Mouse (Mus musculus) neural tube, embryonic 11.5 days (tissue): ENCODE data around the gene Nwd1. TPM values are rescaled to one million over a fixed set of nuclear protein-coding genes. Genes with fewer than 3 reads are reported as not detected.

ENCODE experiments used
- ATAC-seq: fragments of 200-750 bp; cut with Nextera tagmentation; 2 replicates; pipeline ENCODE4 v1.8.0; 2017; ENCODE audit warnings: moderate number of reproducible peaks, mild to moderate bottlenecking, moderate TSS enrichment, moderate library complexity; ENCODE audit not compliant: insufficient read depth, low FRiP score, low TSS enrichment
- DNase-seq: peaks from one replicate; pipeline ENCODE4 v3.0.0-alpha.2; 2015; ENCODE audit warnings: low spot score
- H3K27ac ChIP-seq: fragments of 300-500 bp; sonication (generic); 2 replicates; pipeline ENCODE4 v1.5.1; 2014; ENCODE audit warnings: low read depth, mild to moderate bottlenecking, low read length
- H3K27me3 ChIP-seq: fragments of 300-500 bp; sonication (generic); 2 replicates; pipeline ENCODE4 v1.6.1; 2014; ENCODE audit warnings: mild to moderate bottlenecking, low read length, mixed read lengths; ENCODE audit not compliant: control insufficient read depth, insufficient read depth
- H3K36me3 ChIP-seq: fragments of 300-500 bp; sonication (generic); 2 replicates; pipeline ENCODE4 v1.6.1; 2014; ENCODE audit warnings: mild to moderate bottlenecking, low read length, moderate library complexity, mixed read lengths; ENCODE audit not compliant: control insufficient read depth, insufficient read depth
- H3K4me1 ChIP-seq: fragments of 300-500 bp; sonication (generic); 2 replicates; pipeline ENCODE4 v1.6.1; 2014; ENCODE audit warnings: low read length, mixed read lengths; ENCODE audit not compliant: control insufficient read depth, insufficient read depth
- H3K4me2 ChIP-seq: fragments of 300-500 bp; sonication (generic); 2 replicates; pipeline ENCODE4 v1.6.1; 2014; ENCODE audit warnings: low read depth, mild to moderate bottlenecking, moderate library complexity
- H3K4me3 ChIP-seq: fragments of 300-500 bp; sonication (generic); 2 replicates; pipeline ENCODE4 v1.5.1; 2014; ENCODE audit warnings: low read depth, low read length
- H3K9ac ChIP-seq: fragments of 300-500 bp; sonication (generic); 2 replicates; pipeline ENCODE4 v1.6.1; 2014; ENCODE audit warnings: mild to moderate bottlenecking, low read length
- H3K9me3 ChIP-seq: fragments of 300-500 bp; sonication (generic); 2 replicates; pipeline ENCODE4 v1.6.1; 2016; ENCODE audit warnings: low read length; ENCODE audit not compliant: control insufficient read depth
- WGBS: fragments of 180-500 bp; shearing (Covaris S2); extraction: QIAGEN DNeasy Blood & Tissue Kit; methylation state at CpG from one replicate; pipeline ENCODE4 v1.1.7; 2014; 5-methylcytosine and 5-hydroxymethylcytosine counted together
- polyA plus RNA-seq: library from polyadenylated mRNA; unstranded; fragments of >200 nt; fragmentation: Nextera tagmentation; extraction: Ambion mirVana; gene quantifications from 2 replicates; pipeline ENCODE4 v1.2.1, GENCODE M21; 2014

The Nwd1 gene
- polyA plus RNA-seq, 1 experiment from 2014 or later: 0.12 TPM

DNA sequence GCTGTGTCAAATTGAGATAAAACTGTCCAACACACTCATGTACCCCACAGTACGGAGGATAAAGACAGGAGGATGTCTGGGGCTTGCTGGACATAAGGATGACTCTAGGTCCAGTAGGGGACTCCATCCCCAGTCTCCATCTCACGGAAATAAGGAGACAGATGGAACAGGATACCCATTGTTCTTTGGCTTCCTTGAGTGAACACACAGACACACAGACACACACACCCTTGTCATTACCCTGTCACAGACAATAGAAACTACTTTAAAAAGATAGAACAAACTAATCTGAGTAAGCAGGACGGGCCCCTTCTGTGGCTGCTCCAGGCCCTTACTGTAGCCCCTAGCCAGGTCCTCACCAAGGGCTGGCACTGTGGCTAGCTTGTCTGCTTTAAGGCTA lies 105.8 kb downstream of the Nwd1 start:
- H3K4me2 ChIP-seq: no peak overlapping the region
- H3K9ac ChIP-seq: no peak overlapping the region
- H3K27ac ChIP-seq: no peak overlapping the region
- H3K9me3 ChIP-seq: no peaks in the 10 kb centered on the region
- DNase-seq (no peak), ATAC-seq (no peak)
- no peaks in the 10 kb centered on the region for H3K4me1 ChIP-seq
- WGBS: 82% methylated on average over 3 of the region's 3 CpGs
- H3K36me3 ChIP-seq: peaks cover 30% of the 10 kb centered on the region
- no peak overlapping the region for H3K4me3 ChIP-seq
- no peaks in the 10 kb centered on the region for H3K27me3 ChIP-seq

DNA sequence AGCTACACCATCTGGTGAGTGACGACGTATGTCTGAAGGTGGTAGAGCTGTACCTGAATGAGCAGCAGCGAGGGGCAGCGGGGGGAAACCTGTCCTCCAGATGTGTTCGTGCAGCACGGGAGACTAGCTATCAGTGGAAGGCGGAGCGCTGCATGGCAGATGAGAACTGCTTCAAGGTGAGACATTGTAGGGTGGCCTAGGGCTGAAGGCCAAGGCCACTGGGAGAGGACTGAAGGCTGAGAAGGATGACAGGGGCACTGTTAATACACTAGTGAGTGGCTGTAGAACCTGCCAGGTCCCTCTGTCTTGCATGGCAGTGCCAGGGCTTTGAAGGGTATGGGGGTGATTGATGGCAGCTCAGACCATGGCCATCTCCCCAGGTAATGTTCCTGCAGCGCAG lies 106.7 kb downstream of the Nwd1 start:
- WGBS: 93% methylated on average over 9 of the region's 9 CpGs
- no peak overlapping the region for H3K9ac ChIP-seq
- no peak overlapping the region for H3K4me3 ChIP-seq
- no peaks in the 10 kb centered on the region for H3K4me1 ChIP-seq
- H3K36me3 ChIP-seq: peaks cover 28% of the 10 kb centered on the region
- no peaks in the 10 kb centered on the region for H3K27me3 ChIP-seq
- ATAC-seq (no peak), DNase-seq (no peak)
- H3K9me3 ChIP-seq: no peaks in the 10 kb centered on the region
- no peak overlapping the region for H3K4me2 ChIP-seq
- no peak overlapping the region for H3K27ac ChIP-seq

DNA sequence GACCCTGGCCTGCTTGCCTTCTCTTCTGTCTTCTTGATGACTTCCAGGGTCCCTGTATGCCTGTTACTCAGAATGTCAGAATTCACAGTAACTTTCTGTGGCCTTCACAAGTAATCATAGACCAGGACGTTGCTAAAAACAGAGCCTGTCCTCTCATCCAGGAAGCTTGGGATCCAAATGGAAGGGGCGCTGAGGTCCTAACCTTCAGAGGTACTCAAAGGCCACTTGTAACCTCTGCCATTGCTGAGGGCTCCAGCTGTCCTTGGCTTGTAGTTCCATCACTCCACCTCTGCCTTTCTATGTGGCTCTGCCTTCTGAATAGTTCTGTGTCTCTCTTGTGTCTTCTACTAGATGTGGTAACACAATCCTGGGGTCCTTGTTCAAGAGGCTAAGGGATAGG lies 107.3 kb downstream of the Nwd1 start:
- Histone ChIP-seq H3K27ac (no peak overlapping the region), H3K9ac (no peak overlapping the region), H3K9me3 (no peaks in the 10 kb centered on the region), H3K4me2 (no peak overlapping the region), H3K36me3 (peaks cover 28% of the 10 kb centered on the region), H3K27me3 (no peaks in the 10 kb centered on the region), H3K4me3 (no peak overlapping the region), H3K4me1 (no peaks in the 10 kb centered on the region)
- 96% methylated on average over 2 of the region's 2 CpGs for WGBS
- ATAC-seq: no peak
- no peak for DNase-seq

DNA sequence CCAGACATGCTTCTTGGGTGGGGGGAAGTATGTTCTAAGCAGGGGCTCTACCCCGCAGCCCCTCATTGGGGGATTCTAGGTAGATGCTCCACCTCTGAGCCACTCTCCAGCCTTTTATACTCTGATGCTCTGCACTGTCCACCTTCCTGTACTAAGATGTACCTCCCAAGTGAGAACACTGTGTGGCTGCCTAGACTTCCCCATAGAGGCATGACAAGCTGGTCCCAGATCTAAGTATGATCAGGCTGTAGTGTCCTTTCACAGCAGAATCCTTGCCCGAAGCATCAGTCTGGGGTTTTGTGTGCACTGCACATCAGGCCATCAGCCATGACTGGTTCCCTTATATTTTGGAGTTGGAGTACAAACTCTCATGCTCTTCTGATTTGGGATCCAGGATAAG lies 109.5 kb downstream of the Nwd1 start:
- no peak overlapping the region for H3K27ac ChIP-seq
- no peak overlapping the region for H3K4me2 ChIP-seq
- no peak overlapping the region for H3K9ac ChIP-seq
- 95% methylated on average over 2 of the region's 2 CpGs for WGBS
- H3K36me3 ChIP-seq: peaks cover 22% of the 10 kb centered on the region
- H3K9me3 ChIP-seq: no peaks in the 10 kb centered on the region
- no peak for ATAC-seq
- no peaks in the 10 kb centered on the region for H3K4me1 ChIP-seq
- no peak for DNase-seq
- H3K27me3 ChIP-seq: no peaks in the 10 kb centered on the region
- no peak overlapping the region for H3K4me3 ChIP-seq

DNA sequence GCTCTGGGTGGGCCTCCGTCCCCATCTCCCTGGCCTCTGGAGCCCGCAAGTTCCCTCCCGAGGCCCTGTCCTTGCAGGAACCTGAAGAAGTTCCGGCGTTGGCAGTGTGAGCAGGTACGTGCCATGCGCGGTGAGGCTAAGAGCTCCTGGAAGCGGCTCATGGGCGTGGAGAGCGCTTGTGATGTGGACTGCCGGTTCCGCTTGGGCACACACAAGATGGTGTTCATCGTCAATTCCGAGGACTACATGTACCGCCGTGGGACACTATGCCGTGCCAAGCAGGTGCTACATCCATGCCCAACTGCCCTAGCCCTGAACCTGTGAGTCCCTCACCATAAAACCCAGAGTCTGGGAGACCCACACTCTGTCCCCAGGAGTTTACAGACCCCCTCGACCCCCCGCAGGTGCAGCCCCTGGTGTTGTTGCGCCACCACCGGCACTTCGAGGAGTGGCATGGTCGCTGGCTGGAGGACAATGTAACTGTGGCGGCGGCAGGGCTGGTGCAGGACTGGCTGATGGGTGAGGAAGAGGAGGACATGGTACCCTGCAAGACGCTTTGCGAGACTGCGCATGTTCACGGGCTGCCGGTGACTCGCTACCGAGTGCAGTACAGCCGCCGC lies 110.4 kb downstream of the Nwd1 start:
- 96% methylated on average over 35 of the region's 35 CpGs for WGBS
- Histone ChIP-seq H3K9ac (no peak overlapping the region), H3K36me3 (peaks cover 22% of the 10 kb centered on the region), H3K4me2 (no peak overlapping the region), H3K4me1 (no peaks in the 10 kb centered on the region), H3K27me3 (no peaks in the 10 kb centered on the region), H3K27ac (no peak overlapping the region), H3K4me3 (no peak overlapping the region), H3K9me3 (no peaks in the 10 kb centered on the region)
- no peak for DNase-seq
- no peak for ATAC-seq

DNA sequence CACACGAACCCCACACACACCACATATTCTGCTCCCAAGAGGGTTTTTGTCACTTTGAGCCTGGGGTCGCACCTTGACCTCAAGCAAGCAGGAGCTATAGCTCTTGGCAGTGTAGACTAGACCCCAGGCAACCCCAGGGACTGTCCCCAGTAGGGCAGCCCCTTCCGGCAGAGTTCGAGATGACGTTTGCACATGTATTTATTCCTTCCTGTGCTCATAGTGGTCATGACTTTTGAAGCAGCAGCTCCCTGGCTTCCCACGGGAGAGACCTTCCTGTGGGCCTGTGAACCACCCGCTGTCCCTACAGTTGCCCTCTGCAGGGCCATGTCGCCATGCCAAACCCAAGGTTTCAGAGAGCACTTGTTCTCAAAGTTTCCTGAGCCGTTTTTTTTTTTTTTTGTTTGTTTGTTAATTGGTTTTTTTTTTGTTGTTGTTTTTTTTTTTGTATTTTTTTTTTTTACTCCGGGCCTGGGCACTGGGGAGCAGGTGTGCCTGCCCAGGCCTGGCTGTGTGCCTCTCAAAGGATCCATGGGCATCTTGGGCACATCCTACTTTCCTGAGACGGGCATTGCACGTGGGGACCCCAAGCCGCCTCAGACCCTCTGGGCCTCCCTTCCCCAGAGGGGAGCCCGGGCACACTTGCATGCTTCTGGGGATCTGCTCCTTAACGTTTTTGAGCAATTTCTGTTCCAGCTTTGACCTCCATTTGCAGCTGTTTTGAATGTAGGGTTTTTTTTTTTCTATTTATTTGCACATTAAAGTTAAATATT lies 111.1 kb downstream of the Nwd1 start:
- 93% methylated on average over 15 of the region's 15 CpGs for WGBS
- no peak overlapping the region for H3K27ac ChIP-seq
- DNase-seq: no peak
- no peaks in the 10 kb centered on the region for H3K4me1 ChIP-seq
- H3K27me3 ChIP-seq: no peaks in the 10 kb centered on the region
- H3K9me3 ChIP-seq: no peaks in the 10 kb centered on the region
- no peak for ATAC-seq
- H3K36me3 ChIP-seq: peaks cover 22% of the 10 kb centered on the region
- no peak overlapping the region for H3K4me2 ChIP-seq
- no peak overlapping the region for H3K9ac ChIP-seq
- H3K4me3 ChIP-seq: no peak overlapping the region

DNA sequence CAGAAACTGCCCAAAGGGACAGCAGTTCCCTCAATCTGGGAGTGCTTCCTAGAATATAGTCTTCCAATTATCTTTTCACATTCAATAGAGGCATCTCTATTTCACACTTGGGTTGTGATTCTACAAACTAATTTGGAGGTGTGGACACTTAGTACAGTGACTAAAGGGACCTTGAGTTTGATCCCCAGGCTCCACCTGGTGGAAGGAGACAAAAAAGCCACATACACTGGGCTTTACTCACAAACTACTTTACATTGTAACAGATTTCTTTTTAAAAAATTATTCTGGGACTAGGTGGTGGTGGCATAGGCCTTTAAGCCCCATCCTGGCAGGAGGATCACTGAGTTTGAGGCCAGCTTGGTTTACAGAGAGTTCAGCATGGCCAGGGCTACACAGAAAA lies 111.8 kb downstream of the Nwd1 start:
- H3K9ac ChIP-seq: no peak overlapping the region
- peaks cover 17% of the 10 kb centered on the region for H3K36me3 ChIP-seq
- no peaks in the 10 kb centered on the region for H3K4me1 ChIP-seq
- H3K9me3 ChIP-seq: no peaks in the 10 kb centered on the region
- H3K4me3 ChIP-seq: no peak overlapping the region
- ATAC-seq: no peak
- no peak overlapping the region for H3K27ac ChIP-seq
- H3K27me3 ChIP-seq: no peaks in the 10 kb centered on the region
- H3K4me2 ChIP-seq: no peak overlapping the region
- DNase-seq: no peak

DNA sequence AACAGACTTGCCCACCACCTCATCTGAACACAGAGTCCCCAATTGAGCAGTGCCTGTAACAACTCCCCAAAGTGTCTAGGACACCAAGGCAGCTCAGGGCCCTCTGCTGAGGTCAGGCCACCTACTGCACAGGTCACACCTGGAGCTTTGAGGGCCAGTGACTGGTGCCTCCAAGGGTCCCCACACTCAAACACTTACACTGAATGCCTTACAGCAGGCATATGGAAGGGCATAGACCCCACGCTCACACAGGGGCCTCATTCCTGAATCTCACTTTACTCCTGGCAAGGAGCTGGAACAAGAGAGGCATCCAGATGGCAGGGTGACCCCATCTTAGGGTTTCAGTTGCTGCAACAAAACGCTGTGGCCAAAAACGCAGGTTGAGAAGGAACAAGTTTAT lies 113.7 kb downstream of the Nwd1 start:
- Histone ChIP-seq H3K4me3 (no peak overlapping the region), H3K27me3 (no peaks in the 10 kb centered on the region), H3K4me1 (no peaks in the 10 kb centered on the region), H3K9me3 (no peaks in the 10 kb centered on the region), H3K36me3 (peaks cover 13% of the 10 kb centered on the region; the same call in 1 of the 2 replicates), H3K27ac (no peak overlapping the region), H3K4me2 (no peak overlapping the region), H3K9ac (no peak overlapping the region)
- no peak for DNase-seq
- no peak for ATAC-seq
- 87% methylated on average over 3 of the region's 3 CpGs for WGBS
